ENCODE assay signal across 8 mouse cellular contexts in genomic region chr7:43562006-43562633, GRCm38 (mm10). TPM values are rescaled to one million over a fixed set of nuclear protein-coding genes. Genes with fewer than 3 reads are reported as not detected.
A peak's percentile ranks its signal among the peaks of the same experiment; 100 is the strongest.
DNase-seq lines count a peak whose midpoint lies in the region; ATAC-seq and TF ChIP-seq lines count a peak whose summit lies in the region.

Zfp658 (plus strand) TSS chr7:43562256.

- peak within 1 kb of the TSS; percentile 71 for H3K4me3 ChIP-seq in cortical plate, adult 2 months (ENCODE audit: insufficient read depth, low read length)
- H3K4me3 ChIP-seq in megakaryocyte, embryonic 14.5 days (replicated peaks): peak within 1 kb of the TSS; percentile 91

- H3K27me3 ChIP-seq in megakaryocyte, embryonic 14.5 days (replicated peaks): peaks cover 58% of the 10 kb centered on the region

- no peak for TF ChIP-seq CTCF in cortical plate, adult 2 months (IDR thresholded peaks at IDR 0.05; ENCODE audit: extremely low read depth, insufficient read depth, low read length)

- peak; percentile 29; the same call in 1 of the 2 replicates for TF ChIP-seq POLR2A in cortical plate, adult 2 months (IDR thresholded peaks at IDR 0.05; ENCODE audit: extremely low read depth, insufficient read depth, low read length)

- no peaks in the 10 kb centered on the region for H3K9me3 ChIP-seq in megakaryocyte, embryonic 14.5 days

- H3K27ac ChIP-seq in cortical plate, adult 2 months (ENCODE audit: insufficient read depth, low read length): peak within 1 kb of the TSS; percentile 8; the same call in 1 of the 2 replicates

- no peaks in the 10 kb centered on the region for H3K36me3 ChIP-seq in megakaryocyte, embryonic 14.5 days (replicated peaks; ENCODE audit: low read length)

- peaks cover 2% of the 10 kb centered on the region for H3K4me1 ChIP-seq in cortical plate, adult 2 months (ENCODE audit: control insufficient read depth, insufficient read depth, low read length)
- H3K4me1 ChIP-seq in megakaryocyte, embryonic 14.5 days: peaks cover 27% of the 10 kb centered on the region

- peak; percentile 94 for ATAC-seq in inflammation-experienced regulatory T-cells, adult 6 months

- peak; percentile 72 for DNase-seq in adipocyte (ENCODE audit: low spot score)
- DNase-seq in gastrocnemius, postnatal 25 days: peak; percentile 77
- peak; percentile 79 to 88 for DNase-seq in left cerebral cortex, adult 9 months (ENCODE audit: low spot score in 2 of 2)
- peak; percentile 84 to 86 for DNase-seq in right cerebral cortex, adult 2 months (ENCODE audit: low spot score in 2 of 2)
- DNase-seq in urinary bladder, postnatal 10 days (ENCODE audit: low spot score): peak; percentile 28

RNA-seq across cellular contexts. Expression of gene Zfp658, which starts in this region (rescaled TPM):
- 5.9 and 6.1 TPM in 2 replicates for polyA plus RNA-seq in cortical plate, adult 2 months (2012; rRNA removed)
- under 1 TPM; 0.38 to 0.61 TPM for total RNA-seq in gastrocnemius, postnatal 25 days (2021)
- polyA plus RNA-seq in inflammation-experienced regulatory T-cells, adult 6 months (2017; shearing (Covaris generic)): 1 to 10 TPM; 2.8 to 4.3 (median 3.3) TPM
- polyA plus RNA-seq in megakaryocyte, embryonic 14.5 days (2012; ENCODE audit: insufficient read depth, low replicate concordance): not detected in 2 replicates

Comparison
In these comparisons a context has a peak if more than half of its experiments do, and no peak if none do; other contexts are left out.
1. Peak in every context shown above with its lines: DNase-seq, ATAC-seq, H3K4me3 ChIP-seq and H3K27ac ChIP-seq.
2. Peak in DNase-seq in gastrocnemius, postnatal 25 days; RNA of the gene not detected or under 1 TPM.
3. DNase-seq: peak in every context shown above with its lines; median percentile 85 in right cerebral cortex, adult 2 months; 84 in left cerebral cortex, adult 9 months; 77 in gastrocnemius, postnatal 25 days; 72 in adipocyte; 28 in urinary bladder, postnatal 10 days.